Mouse (Mus musculus): Measurements from ENCODE around the gene Adgrl2. TPM values are rescaled to one million over a fixed set of nuclear protein-coding genes. Genes with fewer than 3 reads are reported as not detected.

Gene Adgrl2
- polyA plus RNA-seq, 1 experiment from 2014 or later, result 33.3 TPM

DNA sequence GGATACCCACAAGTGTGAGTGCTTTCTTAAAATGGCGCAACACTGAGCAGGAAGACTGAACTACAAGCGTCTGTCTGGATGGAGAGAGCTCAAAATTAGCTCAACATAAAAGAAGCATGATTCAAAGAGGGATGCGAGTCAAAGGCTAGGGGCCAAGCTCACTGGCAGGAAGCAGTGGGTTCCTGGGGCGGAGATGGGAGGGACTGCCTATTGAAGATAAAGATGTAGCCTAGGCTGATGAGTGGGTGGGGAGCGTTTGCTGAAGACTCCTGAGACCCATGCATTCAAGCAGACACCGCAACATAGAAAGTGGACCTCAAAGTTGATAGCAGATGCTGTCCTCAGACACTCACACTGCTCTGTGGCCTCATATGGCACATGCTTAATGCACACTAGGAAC, 146.2 kb downstream of the Adgrl2 start:
- WGBS, result 70% methylated on average over 6 of the region's 6 CpGs
- ATAC-seq (replicated peaks; ENCODE audit: insufficient number of reproducible peaks, insufficient read depth, low FRiP score, low read depth), result no peak
- Histone ChIP-seq H3K4me3 (no peak overlapping the region), H3K4me1 (replicated peaks) (peaks cover 11% of the 10 kb centered on the region), H3K4me2 (no peak overlapping the region), H3K27me3 (no peaks in the 10 kb centered on the region), H3K9me3 (replicated peaks) (no peaks in the 10 kb centered on the region), H3K27ac (no peak overlapping the region), H3K9ac (no peak overlapping the region), H3K36me3 (peaks cover 21% of the 10 kb centered on the region)

DNA sequence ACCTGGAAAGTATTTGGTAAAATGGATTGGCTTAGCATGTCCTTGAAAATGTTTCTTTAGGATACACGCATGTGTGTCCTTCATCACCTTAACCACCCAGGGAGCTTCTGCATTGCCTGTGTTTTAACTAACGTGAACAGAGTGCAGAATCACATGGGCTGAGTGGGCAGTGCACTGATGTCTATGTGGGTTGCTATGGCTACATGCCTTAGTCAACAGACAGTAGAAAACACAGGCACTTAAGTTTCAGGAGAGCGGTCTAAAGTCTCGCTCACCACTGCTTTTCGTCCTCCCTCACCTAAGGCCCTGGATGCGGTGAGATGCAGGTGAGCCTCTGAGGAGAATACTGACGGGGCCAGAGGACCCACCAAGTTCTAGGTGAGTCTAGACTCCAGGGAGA, 147.8 kb downstream of the Adgrl2 start:
- H3K27me3 ChIP-seq, result no peaks in the 10 kb centered on the region
- H3K36me3 ChIP-seq, result peaks cover 19% of the 10 kb centered on the region
- no peak overlapping the region for H3K4me3 ChIP-seq
- no peaks in the 10 kb centered on the region for H3K9me3 ChIP-seq (replicated peaks)
- H3K4me1 ChIP-seq (replicated peaks), result peaks cover 11% of the 10 kb centered on the region
- H3K27ac ChIP-seq, result no peak overlapping the region
- 71% methylated on average over 7 of the region's 7 CpGs for WGBS
- H3K9ac ChIP-seq, result no peak overlapping the region
- ATAC-seq (replicated peaks; ENCODE audit: insufficient number of reproducible peaks, insufficient read depth, low FRiP score, low read depth), result no peak
- H3K4me2 ChIP-seq, result no peak overlapping the region

DNA sequence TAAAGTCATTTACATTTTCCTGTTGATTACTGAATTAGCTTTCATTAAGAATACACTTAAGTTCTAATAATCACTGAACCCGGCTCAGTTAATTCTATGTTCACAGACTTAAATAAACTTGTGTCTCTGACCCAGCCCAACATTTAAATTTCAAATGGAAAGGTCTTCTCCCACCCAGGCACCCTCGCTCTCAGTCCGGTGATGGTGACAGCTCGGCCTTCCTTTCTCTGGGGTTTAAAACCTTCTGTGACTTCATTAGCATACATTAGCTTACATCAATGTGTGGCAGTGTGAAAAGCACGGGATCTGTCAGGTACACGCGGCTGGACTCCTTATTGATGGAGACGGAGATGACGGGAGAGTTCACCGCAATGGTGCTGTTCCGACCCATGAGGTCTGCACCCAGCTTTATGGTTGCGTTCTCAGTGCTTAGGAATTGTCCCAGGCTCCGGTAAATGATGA, 151.5 kb downstream of the Adgrl2 start:
- ATAC-seq (replicated peaks; ENCODE audit: insufficient number of reproducible peaks, insufficient read depth, low FRiP score, low read depth), result no peak
- H3K9ac ChIP-seq, result no peak overlapping the region
- WGBS, result 93% methylated on average over 13 of the region's 13 CpGs
- H3K36me3 ChIP-seq, result peaks cover 32% of the 10 kb centered on the region
- no peak overlapping the region for H3K4me2 ChIP-seq
- no peaks in the 10 kb centered on the region for H3K9me3 ChIP-seq (replicated peaks)
- H3K27ac ChIP-seq, result no peak overlapping the region
- H3K4me3 ChIP-seq, result no peak overlapping the region
- H3K4me1 ChIP-seq (replicated peaks), result peaks cover 7% of the 10 kb centered on the region; the same call in 1 of the 2 replicates
- H3K27me3 ChIP-seq, result no peaks in the 10 kb centered on the region

DNA sequence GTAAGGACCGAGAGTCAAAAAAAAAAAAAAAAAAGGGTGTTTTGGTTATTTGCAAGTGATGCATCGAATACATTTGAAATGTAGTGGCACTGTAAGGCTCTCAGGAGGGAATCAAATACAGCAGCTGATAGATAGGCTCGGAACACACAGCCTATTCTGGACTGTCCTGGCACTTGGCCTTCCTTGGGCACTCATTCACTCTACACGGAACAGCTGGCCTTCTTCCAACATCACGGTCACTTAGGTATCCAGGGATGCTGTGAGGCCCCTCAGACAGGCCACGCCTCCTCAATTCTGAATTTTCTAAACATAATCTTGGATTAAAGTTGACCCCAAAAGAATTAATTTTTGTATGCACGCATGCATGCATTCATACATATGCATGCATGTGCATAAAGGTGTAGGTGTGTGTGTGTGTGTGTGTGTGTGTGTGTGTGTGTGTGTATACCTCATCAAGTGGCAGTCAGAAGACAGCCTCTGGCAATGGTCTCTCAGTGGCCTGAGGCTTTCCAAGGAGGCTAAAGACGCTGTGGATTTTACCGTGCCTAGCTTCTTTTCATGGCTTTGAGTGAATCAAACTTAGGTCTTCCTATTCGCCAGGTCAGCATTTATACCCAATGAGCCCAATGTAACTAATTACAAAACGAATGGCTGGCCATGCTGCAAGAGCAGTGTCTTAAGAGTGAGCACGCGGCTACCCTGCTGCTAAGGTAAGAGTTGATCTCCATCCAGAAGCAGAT, 152.1 kb downstream of the Adgrl2 start:
- H3K4me2 ChIP-seq, result no peak overlapping the region
- H3K4me1 ChIP-seq (replicated peaks), result peaks cover 7% of the 10 kb centered on the region; the same call in 1 of the 2 replicates
- H3K27me3 ChIP-seq, result no peaks in the 10 kb centered on the region
- no peak overlapping the region for H3K9ac ChIP-seq
- H3K36me3 ChIP-seq, result peaks cover 38% of the 10 kb centered on the region
- ATAC-seq (replicated peaks; ENCODE audit: insufficient number of reproducible peaks, insufficient read depth, low FRiP score, low read depth), result no peak
- H3K9me3 ChIP-seq (replicated peaks), result no peaks in the 10 kb centered on the region
- WGBS, result 73% methylated on average over 13 of the region's 13 CpGs
- H3K27ac ChIP-seq, result no peak overlapping the region
- H3K4me3 ChIP-seq, result no peak overlapping the region

DNA sequence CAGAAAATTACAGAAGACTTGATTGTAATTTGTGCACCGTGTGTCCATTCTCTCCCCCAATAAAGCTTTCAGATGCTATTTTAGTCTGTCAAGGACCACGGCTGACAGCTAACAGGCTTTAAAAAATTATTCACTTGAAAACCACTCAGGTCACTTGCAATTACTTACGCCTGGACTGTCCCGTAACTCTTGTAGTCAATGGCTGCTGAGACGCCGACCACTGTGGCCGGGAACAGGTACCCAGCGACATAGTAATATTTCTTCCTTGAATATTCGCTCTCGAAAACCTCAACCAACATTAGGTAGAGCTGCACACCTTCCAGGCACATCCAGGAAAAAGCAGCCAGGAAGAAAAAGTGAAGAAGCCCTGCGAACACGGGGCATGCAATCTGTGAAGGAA, 155.2 kb downstream of the Adgrl2 start:
- Histone ChIP-seq H3K36me3 (peaks cover 48% of the 10 kb centered on the region), H3K4me1 (replicated peaks) (0 out of 2 replicates have a peak, but pooled peaks cover 5% of the 10 kb centered on the region), H3K27me3 (no peaks in the 10 kb centered on the region), H3K9me3 (replicated peaks) (no peaks in the 10 kb centered on the region), H3K4me2 (no peak overlapping the region), H3K4me3 (no peak overlapping the region), H3K9ac (no peak overlapping the region), H3K27ac (no peak overlapping the region)
- 87% methylated on average over 12 of the region's 12 CpGs for WGBS
- ATAC-seq (replicated peaks; ENCODE audit: insufficient number of reproducible peaks, insufficient read depth, low FRiP score, low read depth), result no peak

DNA sequence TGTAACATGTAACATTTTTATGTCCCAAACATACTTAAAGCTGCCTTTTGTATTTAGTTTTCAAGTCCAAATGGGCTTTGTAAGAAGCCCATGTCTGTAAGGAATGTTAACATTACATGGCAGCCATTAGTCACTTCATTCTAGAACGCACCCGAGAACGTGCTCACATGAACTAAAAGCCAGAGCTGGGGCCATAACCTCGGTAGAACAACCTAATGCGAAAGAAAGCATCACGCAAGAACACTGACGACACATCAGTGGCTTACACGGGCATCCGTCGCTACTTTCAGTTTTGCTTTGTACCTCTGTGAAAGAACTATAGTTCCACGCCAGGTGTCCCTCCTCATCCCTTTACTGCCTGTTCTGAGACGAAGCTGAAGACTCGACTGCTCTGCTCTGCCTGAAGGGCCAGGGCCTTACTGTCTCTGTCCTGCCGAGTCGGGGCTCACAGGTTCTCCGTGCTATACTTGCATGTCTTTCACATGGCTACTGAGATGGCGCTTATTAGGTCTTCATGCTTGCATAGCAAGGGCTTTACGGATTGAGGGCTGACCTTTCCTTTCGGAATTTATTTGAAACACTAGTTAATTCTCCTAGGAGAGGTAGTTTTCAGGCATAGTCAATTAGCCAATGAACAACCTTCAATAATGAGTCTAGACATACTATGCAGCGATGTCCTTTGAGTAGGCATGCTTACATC, 157.1 kb downstream of the Adgrl2 start:
- no peak overlapping the region for H3K4me2 ChIP-seq
- WGBS, result 93% methylated on average over 20 of the region's 20 CpGs
- no peak overlapping the region for H3K9ac ChIP-seq
- H3K9me3 ChIP-seq (replicated peaks), result no peaks in the 10 kb centered on the region
- H3K27me3 ChIP-seq, result no peaks in the 10 kb centered on the region
- H3K27ac ChIP-seq, result no peak overlapping the region
- 0 out of 2 replicates have a peak, but pooled peaks cover 5% of the 10 kb centered on the region for H3K4me1 ChIP-seq (replicated peaks)
- ATAC-seq (replicated peaks; ENCODE audit: insufficient number of reproducible peaks, insufficient read depth, low FRiP score, low read depth), result no peak
- peaks cover 58% of the 10 kb centered on the region for H3K36me3 ChIP-seq
- H3K4me3 ChIP-seq, result no peak overlapping the region

DNA sequence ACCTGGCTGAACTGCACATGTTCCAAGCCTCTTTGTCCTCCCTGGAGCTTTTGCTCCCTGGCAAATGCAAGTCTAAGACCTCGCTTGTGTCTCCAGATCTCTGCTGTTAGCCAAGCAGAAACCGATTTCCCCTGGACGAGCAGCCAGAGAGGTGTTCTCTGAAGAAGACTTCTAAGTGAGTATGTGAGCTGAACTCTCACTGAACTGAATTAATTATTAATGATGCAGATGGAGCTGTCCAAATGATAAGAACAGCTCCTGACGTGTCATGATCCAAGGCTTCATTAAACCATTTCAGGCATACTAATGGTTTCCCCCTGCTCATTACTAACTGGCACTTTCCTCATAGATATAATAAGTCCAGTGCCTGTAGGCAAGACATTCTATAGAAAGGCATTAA, 158.4 kb downstream of the Adgrl2 start:
- Histone ChIP-seq H3K4me3 (no peak overlapping the region), H3K9ac (no peak overlapping the region), H3K27ac (no peak overlapping the region), H3K9me3 (replicated peaks) (no peaks in the 10 kb centered on the region), H3K36me3 (peaks cover 51% of the 10 kb centered on the region), H3K4me2 (no peak overlapping the region), H3K4me1 (replicated peaks) (0 out of 2 replicates have a peak, but pooled peaks cover 5% of the 10 kb centered on the region), H3K27me3 (no peaks in the 10 kb centered on the region)
- ATAC-seq (replicated peaks; ENCODE audit: insufficient number of reproducible peaks, insufficient read depth, low FRiP score, low read depth), result no peak
- WGBS, result 31% methylated on average over 4 of the region's 4 CpGs

DNA sequence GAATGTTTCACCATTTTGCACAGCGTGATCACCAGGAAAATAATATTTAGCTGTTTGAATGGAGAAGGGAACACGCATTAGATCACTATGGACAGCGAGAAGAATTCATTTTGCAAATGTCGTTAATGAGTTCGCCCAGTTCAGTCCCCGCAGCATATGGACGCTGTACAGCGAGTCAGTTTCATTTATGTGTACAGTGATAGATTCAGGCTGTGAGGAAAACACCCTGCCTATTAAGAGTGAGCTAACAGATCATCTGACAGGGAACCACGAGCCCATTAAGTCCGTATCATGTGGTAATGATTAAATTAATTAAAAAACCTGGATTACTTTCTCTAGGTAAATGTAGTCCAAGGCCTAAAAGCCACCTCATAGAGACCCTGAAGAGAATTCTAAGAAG, 161.8 kb downstream of the Adgrl2 start:
- Histone ChIP-seq H3K36me3 (peaks cover 47% of the 10 kb centered on the region), H3K27me3 (no peaks in the 10 kb centered on the region)

DNA sequence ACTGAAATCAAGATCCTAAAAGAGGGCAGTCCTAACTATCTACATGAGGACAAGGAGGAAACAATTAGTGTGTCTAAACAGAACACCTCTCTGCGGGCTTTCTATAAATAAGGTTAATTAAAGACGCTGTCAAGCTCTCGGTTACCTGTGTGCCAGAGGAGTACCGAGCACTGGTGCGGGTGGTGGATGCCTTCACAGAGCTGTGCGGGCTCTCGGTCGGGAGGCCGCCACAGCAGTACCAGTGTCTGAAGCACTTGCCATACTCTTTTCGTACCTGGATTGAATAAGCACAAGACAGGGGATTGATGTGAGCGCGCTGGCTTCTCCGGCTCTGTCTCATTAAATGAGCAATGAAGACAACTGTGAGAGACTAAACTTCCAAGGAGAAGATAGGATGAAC, 166.8 kb downstream of the Adgrl2 start:
- Histone ChIP-seq H3K4me1 (replicated peaks) (no peaks in the 10 kb centered on the region), H3K27ac (no peak overlapping the region), H3K4me2 (no peak overlapping the region), H3K4me3 (no peak overlapping the region), H3K9ac (no peak overlapping the region), H3K9me3 (replicated peaks) (no peaks in the 10 kb centered on the region), H3K27me3 (no peaks in the 10 kb centered on the region), H3K36me3 (peaks cover 69% of the 10 kb centered on the region)
- ATAC-seq (replicated peaks; ENCODE audit: insufficient number of reproducible peaks, insufficient read depth, low FRiP score, low read depth), result no peak
- WGBS, result 92% methylated on average over 13 of the region's 13 CpGs

More for the DNA sequence above, 161.8 kb downstream of the Adgrl2 start:
- Histone ChIP-seq H3K27ac (no peak overlapping the region), H3K4me2 (no peak overlapping the region), H3K9ac (no peak overlapping the region), H3K9me3 (replicated peaks) (no peaks in the 10 kb centered on the region), H3K4me1 (replicated peaks) (0 out of 2 replicates have a peak, but pooled peaks cover 5% of the 10 kb centered on the region), H3K4me3 (no peak overlapping the region)
- ATAC-seq (replicated peaks; ENCODE audit: insufficient number of reproducible peaks, insufficient read depth, low FRiP score, low read depth), result no peak
- WGBS, result 93% methylated on average over 10 of the region's 10 CpGs

DNA sequence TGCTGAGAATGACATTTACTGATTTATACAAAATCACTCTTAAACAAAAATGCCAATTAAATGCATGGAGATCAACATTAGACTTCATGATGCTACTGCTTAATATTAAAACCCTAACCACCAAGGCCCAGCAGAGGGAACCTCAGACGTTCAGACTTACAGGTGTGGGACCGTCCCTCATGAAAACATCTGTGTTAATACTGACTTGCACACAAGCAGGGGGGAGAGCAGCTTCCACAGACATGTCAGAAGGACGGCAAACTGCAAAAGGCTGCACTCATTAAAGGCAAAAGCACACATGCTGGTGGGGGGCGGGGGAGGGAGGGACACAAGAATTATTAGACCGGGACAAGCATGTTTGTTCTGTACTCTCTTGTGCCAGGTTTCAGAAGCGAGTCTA, 168.7 kb downstream of the Adgrl2 start:
- ATAC-seq (replicated peaks; ENCODE audit: insufficient number of reproducible peaks, insufficient read depth, low FRiP score, low read depth), result no peak
- WGBS, result 79% methylated on average over 6 of the region's 6 CpGs

DNA sequence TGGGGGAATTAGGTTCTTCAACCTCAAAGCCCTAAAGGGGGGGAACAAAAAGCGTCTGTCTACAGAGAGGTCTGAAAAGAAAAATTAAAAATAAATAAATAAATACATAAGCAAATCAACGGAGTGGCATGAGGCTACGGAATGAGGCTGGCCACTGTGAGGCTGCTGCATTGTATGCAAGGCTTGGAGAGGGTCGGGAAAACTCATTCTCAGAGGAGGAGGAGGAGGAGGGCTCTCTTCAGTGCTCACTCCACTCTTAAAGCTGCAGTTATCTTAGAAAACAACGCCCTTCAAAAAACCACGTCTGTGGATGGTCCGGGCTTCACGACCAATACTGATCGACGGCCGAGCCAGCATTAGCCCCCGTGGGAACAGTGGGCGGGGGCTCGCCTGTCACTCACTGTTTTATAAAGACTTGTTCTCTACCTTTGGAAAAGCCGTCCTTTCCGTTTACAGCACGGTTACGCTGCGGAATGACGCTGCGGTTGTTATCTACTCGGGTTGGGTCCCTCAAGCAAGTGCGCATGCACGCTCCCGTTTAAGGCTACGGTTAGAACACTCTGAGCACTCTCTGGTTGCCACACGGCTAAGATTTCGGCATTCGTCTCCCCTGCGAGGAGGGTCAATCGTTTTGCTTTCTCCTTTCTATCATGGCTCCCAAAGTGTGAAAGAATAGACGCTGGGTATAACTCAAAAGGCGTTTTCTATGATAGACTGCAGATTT, 170.9 kb downstream of the Adgrl2 start:
- Histone ChIP-seq H3K9me3 (replicated peaks) (no peaks in the 10 kb centered on the region), H3K36me3 (peaks cover 78% of the 10 kb centered on the region), H3K4me1 (replicated peaks) (no peaks in the 10 kb centered on the region), H3K4me2 (no peak overlapping the region), H3K27ac (no peak overlapping the region), H3K27me3 (no peaks in the 10 kb centered on the region), H3K9ac (no peak overlapping the region), H3K4me3 (no peak overlapping the region)
- 90% methylated on average over 33 of the region's 33 CpGs for WGBS
- no peak for ATAC-seq (replicated peaks; ENCODE audit: insufficient number of reproducible peaks, insufficient read depth, low FRiP score, low read depth)

More for the DNA sequence above, 168.7 kb downstream of the Adgrl2 start:
- H3K4me2 ChIP-seq, result no peak overlapping the region
- no peaks in the 10 kb centered on the region for H3K27me3 ChIP-seq
- no peak overlapping the region for H3K9ac ChIP-seq
- peaks cover 81% of the 10 kb centered on the region for H3K36me3 ChIP-seq
- H3K4me1 ChIP-seq (replicated peaks), result no peaks in the 10 kb centered on the region
- H3K4me3 ChIP-seq, result no peak overlapping the region
- H3K9me3 ChIP-seq (replicated peaks), result no peaks in the 10 kb centered on the region
- H3K27ac ChIP-seq, result no peak overlapping the region

Data from heart, embryonic 15.5 days (tissue).